Mouse (Mus musculus): Measurements from ENCODE around the gene Taf1c. TPM values are rescaled to one million over a fixed set of nuclear protein-coding genes. Genes with fewer than 3 reads are reported as not detected.

Gene Taf1c
- 1 to 10 TPM; 3.4 to 4.0 TPM for total RNA-seq (2021)
- long read RNA-seq, experiment 1, partial matches to known transcripts = 3 of 7 reads
- long read RNA-seq, experiment 1, other reads (novel, unspliced or antisense) = 1 of 7 reads
- long read RNA-seq, experiment 2, transcript Taf1c-201 (15 exons, 3,236 nt) = major isoform, 6 of 9 reads
- long read RNA-seq, experiment 2, partial matches to known transcripts = 3 of 9 reads
- long read RNA-seq, experiment 2, other reads (novel, unspliced or antisense) = 0 of 9 reads

DNA sequence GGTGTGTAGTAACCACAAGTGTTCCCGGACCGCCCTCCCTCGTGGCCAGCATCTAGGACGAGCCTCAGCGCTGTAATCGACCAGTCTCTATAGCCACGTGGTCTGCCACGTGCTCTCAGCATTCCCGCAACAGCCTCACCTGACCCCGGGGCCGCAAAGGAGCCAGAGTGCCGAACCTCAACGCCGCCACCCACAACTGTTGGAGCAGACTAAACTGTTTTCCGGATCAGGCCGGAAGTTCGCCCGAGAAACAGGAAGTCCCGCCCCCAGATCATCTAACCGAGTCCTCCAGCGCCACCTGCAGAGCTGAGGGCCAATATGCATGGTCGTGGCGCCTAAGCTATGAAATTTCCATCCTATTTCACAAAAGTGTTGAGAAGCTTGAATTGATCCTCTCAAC, at the start of gene Taf1c:
Gene Taf1c (minus strand): TSS at position 227 of the 400 bp plus-strand sequence.
- DNase-seq = peak; percentile 84

GRCm38 (mm10) chr8:119651324-119651723, 46.3 kb upstream of the Taf1c start:
- peak; percentile 54 for DNase-seq

GRCm38 (mm10) chr8:119646846-119647245, 41.8 kb upstream of the Taf1c start:
- DNase-seq = no peak

DNA sequence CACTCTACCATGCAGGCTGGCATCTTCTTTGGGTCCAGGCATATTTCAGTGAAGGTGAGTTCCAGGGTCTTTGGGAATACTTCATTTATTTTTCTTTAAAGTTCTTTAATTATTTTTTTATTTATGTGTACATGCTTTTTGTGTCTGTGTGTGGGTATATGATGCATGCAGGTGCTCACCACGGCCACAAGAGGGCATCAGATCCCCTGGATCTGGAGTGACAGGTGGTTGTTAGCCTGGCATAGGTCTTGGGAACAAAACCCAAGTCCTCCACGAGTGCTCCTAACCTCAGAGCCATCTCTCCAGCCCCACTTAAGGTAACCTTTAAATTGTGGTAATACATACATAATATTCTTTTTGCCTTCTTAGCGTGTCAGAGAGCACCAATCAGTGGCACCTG, 41.2 kb upstream of the Taf1c start:
- DNase-seq = no peak

DNA sequence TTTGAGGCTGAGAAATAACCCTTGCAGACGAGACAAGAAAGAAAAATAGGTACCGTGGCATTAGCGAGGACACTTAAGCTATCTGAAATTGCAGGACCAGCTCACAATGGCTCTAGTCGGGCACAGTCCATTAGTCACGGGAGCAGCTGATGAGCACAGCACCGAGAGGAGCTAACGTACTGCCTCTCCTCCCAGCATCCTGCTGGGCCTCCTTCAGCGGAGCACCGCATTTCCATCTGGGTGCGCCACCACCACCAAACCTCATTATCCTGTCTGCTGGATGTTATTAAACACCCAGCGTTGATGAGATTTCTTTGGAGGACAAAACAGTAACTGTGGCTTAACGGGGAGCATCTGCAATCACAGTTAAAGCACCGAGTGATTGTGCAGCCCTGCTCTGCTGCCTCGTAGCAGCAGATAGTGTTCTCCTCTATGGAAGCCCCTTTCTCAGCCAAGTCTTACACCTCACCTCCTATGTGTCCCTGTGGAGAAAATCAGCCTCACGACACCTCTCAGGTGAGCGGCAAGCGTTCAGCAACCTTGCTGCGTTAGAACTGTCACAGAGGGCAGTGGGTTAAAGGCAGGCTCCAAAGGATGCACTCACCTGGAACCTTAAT, 40.1 kb upstream of the Taf1c start:
- DNase-seq = no peak

DNA sequence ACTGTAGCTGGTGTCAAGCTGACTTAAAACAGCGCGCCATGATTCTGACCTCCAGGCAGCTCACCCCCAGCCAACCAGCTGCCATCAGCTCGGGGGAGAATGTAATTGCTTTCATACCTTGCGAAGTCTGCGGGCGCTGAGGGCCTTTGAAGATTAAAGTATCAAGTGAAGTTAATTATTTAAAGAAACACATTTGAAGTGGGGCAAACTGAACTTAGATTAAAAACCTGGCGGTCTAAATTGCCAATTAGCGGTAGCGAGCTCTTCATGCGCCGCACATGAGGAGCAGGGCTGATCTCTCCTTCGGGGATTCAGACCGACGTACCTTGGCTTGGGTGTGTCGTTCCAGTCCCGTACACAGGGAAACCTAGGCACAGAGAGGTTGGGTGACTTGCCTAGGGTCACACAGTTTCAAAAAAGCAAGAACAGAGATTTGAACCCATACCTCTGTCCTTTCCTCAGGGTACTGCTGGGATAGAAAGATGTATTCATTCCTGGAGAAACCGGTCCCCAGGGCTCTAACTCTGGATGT, 39.5 kb upstream of the Taf1c start:
- DNase-seq = no peak

GRCm38 (mm10) chr8:119642960-119643359, 37.9 kb upstream of the Taf1c start:
- no peak for DNase-seq

GRCm38 (mm10) chr8:119641058-119641457, 36.0 kb upstream of the Taf1c start:
- no peak for DNase-seq

DNA sequence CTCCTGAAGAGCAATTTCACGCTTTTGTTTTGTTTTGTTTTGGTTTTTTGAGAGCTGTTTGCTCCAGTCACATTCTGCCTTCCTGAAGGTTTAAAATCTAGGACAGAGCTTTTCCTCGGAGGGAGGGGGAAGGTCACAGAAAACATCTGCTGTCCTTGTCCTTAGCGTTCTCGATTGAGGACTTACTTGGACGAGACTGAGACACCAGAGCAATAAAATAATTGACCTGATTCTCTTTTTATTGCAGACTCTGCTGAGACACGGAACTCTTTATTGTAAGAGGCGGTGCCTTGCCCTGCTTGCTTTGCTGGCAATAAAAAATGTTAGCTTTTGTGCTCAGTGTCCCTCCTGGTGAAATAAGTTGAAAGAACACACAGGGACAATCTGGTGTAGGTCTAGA, 34.8 kb upstream of the Taf1c start:
- DNase-seq = no peak

- no peak for DNase-seq
Measured at GRCm38 (mm10) chr8:119638261-119638660, 33.2 kb upstream of the Taf1c start.

DNA sequence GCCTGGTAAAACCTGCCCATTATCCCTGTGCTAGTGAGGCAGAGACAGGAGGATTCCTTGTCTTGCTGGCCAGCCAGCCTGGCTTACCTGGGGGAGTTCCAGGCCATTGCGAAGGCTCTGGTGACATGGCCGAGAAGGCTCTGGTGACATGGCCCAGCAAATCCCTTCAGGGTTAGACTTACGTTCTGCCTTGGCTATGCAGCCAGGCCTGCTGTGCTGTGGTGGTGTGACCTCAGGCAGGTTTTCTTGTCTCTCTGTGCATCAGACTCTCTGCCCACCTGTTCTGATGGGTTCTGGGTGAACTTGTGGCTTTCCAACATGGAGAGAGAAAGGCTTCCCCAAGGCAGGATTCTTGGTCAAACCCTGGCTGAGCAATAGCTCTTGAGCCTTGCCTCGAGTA, 32.4 kb upstream of the Taf1c start:
- DNase-seq = no peak

DNA sequence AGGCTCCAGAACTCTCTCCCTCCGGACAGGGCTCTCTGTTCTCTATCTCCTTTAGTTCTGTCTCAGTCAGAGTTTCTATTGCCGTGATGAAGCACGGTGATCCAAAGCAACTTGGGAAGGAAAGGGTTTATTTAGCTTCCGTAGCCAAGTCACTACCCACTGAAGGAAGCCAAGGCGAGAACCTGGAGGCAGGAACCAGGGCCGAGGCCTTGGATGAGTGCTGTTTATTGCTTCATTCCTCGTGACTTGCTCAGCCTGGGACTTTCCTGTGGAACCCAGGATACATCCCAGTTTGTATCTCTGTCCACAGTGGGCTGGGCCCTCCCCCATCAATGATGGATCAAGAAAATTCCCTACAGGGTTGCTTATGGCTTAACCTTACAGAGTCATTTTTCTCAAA, 31.7 kb upstream of the Taf1c start:
- DNase-seq = no peak

DNA sequence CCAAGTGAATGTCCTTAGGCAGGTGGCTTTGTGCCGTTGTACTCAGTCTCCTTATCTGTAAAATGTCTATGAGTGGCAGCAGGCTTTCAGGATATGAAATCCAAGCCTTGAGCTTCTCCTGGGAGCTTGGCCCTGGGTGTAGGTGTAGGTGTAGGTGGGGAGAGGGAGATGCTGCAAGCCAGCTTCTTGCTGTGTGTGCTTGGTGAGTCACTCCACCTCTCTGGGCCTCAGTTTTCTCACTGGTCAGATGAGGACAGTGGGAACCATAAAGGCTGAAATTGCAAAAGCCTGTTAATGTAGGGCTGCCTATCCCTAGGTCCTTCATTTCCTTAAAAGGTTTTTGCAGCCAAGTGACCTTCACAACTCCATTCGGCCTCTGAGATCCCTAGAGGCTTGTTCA, 30.9 kb upstream of the Taf1c start:
- no peak for DNase-seq

DNA sequence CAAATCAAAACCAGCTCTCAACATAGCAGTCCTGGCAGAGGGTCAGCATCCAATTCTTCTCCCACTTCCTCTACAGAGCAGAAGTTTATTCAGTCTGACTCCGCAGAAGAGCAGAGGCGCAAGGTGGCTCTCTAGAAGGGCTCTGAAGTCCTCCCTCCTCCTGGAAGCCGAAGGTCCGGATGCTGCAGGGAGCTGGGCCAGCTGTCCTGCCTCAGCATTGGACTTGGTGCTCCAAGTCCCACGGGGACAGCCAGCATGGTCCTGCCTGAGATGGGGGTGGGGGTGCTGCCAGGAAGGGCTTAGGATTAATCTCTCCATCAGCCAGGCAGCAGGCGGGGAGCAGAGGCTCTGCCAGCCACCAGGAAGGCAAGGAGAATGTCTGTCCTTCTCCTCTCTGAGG, 30.4 kb upstream of the Taf1c start, which contains the start of gene Kcng4:
Gene Kcng4 (minus strand): TSS at position 303 of the 400 bp plus-strand sequence.
- DNase-seq = peak; percentile 70

GRCm38 (mm10) chr8:119634616-119635336, 29.8 kb upstream of the Taf1c start:
- no peak for DNase-seq

DNA sequence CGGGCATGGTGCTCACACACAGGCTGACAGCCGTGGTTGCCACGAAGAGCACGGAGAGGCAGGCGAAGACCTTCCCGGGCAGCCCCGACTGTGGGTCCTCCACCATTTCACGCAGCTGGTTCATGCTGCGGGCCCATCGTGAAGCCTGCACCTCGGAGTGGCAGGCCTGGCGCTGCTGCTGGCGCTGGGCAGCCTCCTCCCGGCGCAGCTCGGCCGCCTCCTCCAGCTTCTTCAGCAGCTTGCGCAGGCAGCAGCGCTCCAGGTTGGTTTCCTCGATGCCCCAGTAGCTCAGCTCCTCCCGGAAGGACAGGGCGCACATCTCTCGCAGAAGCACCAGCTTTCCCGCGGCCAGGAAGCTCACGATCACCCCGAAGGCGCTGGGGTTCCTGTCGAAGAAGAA, 27.9 kb upstream of the Taf1c start:
- DNase-seq = no peak

DNA sequence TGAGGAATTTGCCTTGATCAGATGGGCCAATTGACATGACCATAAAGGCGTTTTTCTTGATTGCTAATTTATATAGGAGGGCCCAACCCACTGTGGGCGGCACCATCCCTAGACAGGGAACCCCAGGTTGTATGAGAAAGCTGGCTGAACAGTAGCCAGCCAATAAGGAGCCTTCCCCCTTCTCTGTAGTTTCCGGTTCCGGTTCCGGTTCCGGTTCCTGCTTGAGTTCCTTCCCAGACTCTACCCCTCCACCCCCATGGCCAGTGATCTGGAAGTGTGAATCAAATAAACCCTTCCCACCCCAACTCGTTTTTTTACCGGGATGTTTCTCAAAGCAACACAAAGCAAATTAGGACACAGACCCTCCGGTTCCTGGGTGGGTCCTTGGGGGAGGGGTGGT, 27.2 kb upstream of the Taf1c start:
- DNase-seq = no peak

GRCm38 (mm10) chr8:119630841-119631240, 25.8 kb upstream of the Taf1c start:
- DNase-seq = no peak

DNA sequence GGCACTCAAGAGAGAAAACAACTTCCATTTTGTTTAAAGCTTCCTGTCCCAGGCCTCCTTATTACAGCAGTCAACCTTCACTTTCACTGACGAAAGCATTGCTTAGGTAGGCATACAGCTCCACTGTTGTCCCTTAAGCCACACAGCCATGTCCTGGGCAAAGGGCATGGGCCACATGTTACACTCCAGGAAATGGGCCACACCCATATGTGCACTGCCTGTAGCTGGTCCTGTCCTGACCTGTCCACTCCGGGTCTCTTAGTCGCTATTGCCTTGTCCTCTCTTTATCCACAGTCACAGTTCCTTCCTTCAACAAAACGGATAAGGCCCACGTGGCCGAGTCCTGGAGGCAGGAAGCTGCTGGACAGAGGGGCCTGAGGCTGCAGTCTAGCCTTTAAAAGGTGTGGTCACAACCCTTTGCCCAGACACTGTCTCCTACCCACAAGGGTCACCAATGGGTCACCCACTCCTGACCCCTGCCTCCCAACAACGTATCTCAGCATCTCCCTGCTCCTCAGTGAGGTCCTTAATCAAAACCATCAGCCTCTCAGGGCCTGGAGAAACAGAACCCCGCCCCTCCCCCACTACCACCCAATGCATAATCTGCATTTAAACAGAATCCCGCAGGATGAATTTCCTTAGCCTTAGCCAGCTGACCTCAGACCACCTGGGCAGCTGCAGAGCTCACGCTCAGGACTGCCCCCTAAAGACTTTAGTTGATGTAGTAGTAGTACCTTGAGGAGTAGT, 22.8 kb upstream of the Taf1c start:
- DNase-seq = no peak

GRCm38 (mm10) chr8:119627199-119627598, 22.2 kb upstream of the Taf1c start:
- DNase-seq = no peak

- no peak for DNase-seq
Measured at GRCm38 (mm10) chr8:119625788-119626187, 20.8 kb upstream of the Taf1c start.

DNA sequence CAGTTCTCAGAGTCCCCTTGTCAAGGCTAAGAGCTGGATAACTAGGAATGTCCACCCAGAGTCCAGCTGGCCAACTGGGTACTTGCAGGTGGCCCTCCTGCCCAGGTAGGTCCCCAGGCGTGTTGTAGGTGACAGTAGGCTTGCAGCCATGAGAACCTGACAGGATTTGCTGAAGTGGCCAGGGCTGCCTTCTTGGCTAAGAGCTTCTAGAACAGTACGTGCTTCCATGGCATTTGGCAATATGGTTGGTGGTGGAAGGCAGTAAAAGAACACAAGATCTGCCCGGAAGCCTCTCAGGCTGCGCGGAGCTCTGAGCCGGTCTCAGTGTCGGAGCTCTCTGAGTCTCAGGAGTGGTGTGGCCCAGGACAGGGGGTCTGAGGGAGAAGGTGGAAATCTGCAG, 19.9 kb upstream of the Taf1c start:
- DNase-seq = peak; percentile 36

DNA sequence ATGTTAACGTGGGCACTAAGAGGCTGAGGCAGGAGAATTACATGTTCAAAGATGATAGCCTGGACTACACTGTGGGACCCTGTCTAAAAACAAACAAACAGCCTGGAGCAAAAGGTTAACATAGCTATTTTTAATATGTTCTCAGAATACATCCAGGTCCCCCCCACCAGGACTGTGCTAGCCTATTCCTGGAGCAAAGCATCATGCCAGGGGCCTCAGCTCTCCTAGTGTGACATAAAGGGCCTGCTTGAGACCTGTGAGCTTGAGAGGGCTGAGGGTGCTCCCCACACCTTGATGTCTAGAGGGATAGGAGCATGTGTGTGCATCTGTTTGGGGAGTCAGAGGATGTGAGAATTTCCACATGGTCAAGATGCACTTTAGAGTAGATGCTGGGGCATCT, 18.7 kb upstream of the Taf1c start:
- no peak for DNase-seq
